ENCODE assay signal across 8 mouse cellular contexts in the genomic region with DNA sequence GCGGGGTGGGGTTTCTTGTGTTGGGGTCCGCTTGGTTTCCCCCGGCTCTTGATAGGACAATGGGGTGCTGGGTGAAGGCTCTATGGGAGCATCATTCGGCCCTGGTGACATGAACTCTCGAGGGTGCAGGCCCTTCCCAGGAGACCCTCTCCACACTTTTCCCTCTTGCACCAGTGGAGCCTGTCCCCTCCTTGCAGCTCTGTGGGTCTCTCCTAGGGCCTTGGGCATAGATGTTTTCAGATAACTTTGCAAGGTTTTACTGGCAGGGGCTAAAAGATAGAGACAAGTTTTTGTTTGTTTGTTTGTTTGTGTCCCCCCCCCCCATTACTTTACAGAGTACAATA. TPM values are rescaled to one million over a fixed set of nuclear protein-coding genes. Genes with fewer than 3 reads are reported as not detected.
DNase-seq lines count a peak whose midpoint lies in the region; ATAC-seq and TF ChIP-seq lines count a peak whose summit lies in the region.

No protein-coding gene starts in this region.

- no peaks in the 10 kb centered on the region for H3K36me3 ChIP-seq in embryonic facial prominence, embryonic 13.5 days
- H3K36me3 ChIP-seq in intestine, embryonic 16.5 days (ENCODE audit: control insufficient read depth, insufficient read depth, low read length) = no peaks in the 10 kb centered on the region
- H3K36me3 ChIP-seq in neural tube, embryonic 14.5 days (ENCODE audit: control insufficient read depth, insufficient read depth, low read length) = no peaks in the 10 kb centered on the region

- DNase-seq in left cerebral cortex, adult 2 months (ENCODE audit: extremely low spot score in 1 of 2, low spot score in 2 of 2) = no peak
- DNase-seq in left cerebral cortex, postnatal 10 days (ENCODE audit: extremely low spot score in 1 of 2, low spot score in 2 of 2) = no peak
- DNase-seq in layer of hippocampus, postnatal 14 days (ENCODE audit: low spot score in 2 of 2) = no peak
- no peak for DNase-seq in cerebellum, adult 9-10 months
- DNase-seq in left cerebral cortex, postnatal 14 days (ENCODE audit: low spot score in 2 of 2) = no peak

- peak overlapping the region; percentile 88 for H3K4me2 ChIP-seq in embryonic facial prominence, embryonic 13.5 days
- peak overlapping the region; percentile 76 for H3K4me2 ChIP-seq in intestine, embryonic 16.5 days (ENCODE audit: low read depth, low read length)
- peak overlapping the region; percentile 97 for H3K4me2 ChIP-seq in neural tube, embryonic 14.5 days (ENCODE audit: low read depth, low read length)

- 3% methylated on average over 5 of the region's 5 CpGs for WGBS in embryonic facial prominence, embryonic 13.5 days
- WGBS in intestine, embryonic 16.5 days = 7% methylated on average over 5 of the region's 5 CpGs
- 0% methylated on average over 5 of the region's 5 CpGs for WGBS in neural tube, embryonic 14.5 days

- peak overlapping the region; percentile 69 for H3K4me3 ChIP-seq in left cerebral cortex, adult 2 months
- peak overlapping the region; percentile 66 for H3K4me3 ChIP-seq in embryonic facial prominence, embryonic 13.5 days
- peak overlapping the region; percentile 60 for H3K4me3 ChIP-seq in intestine, embryonic 16.5 days (ENCODE audit: low read length)
- H3K4me3 ChIP-seq in neural tube, embryonic 14.5 days (ENCODE audit: low read depth, low read length) = peak overlapping the region; percentile 58

- H3K27me3 ChIP-seq in embryonic facial prominence, embryonic 13.5 days = no peaks in the 10 kb centered on the region
- no peaks in the 10 kb centered on the region for H3K27me3 ChIP-seq in intestine, embryonic 16.5 days (replicated peaks; ENCODE audit: control insufficient read depth, insufficient read depth, low read length)
- H3K27me3 ChIP-seq in neural tube, embryonic 14.5 days (ENCODE audit: control insufficient read depth, insufficient read depth, low read length) = no peaks in the 10 kb centered on the region

- peak overlapping the region; percentile 78 for H3K27ac ChIP-seq in left cerebral cortex, adult 2 months
- H3K27ac ChIP-seq in embryonic facial prominence, embryonic 13.5 days = no peak overlapping the region; the same call in 1 of the 2 replicates
- peak overlapping the region; percentile 34 for H3K27ac ChIP-seq in intestine, embryonic 16.5 days (ENCODE audit: low read length)
- H3K27ac ChIP-seq in neural tube, embryonic 14.5 days (ENCODE audit: low read depth, low read length) = no peak overlapping the region; the same call in 1 of the 2 replicates

- H3K9ac ChIP-seq in embryonic facial prominence, embryonic 13.5 days = peak overlapping the region; percentile 83
- H3K9ac ChIP-seq in intestine, embryonic 16.5 days (ENCODE audit: low read depth, low read length) = peak overlapping the region; percentile 73
- H3K9ac ChIP-seq in neural tube, embryonic 14.5 days (replicated peaks; ENCODE audit: low read depth, low read length) = peak overlapping the region; percentile 56

- TF ChIP-seq CTCF in left cerebral cortex, adult 2 months (IDR thresholded peaks at IDR 0.05) = no peak

- no peaks in the 10 kb centered on the region for H3K4me1 ChIP-seq in embryonic facial prominence, embryonic 13.5 days
- H3K4me1 ChIP-seq in intestine, embryonic 16.5 days (ENCODE audit: control insufficient read depth, insufficient read depth, low read length) = no peaks in the 10 kb centered on the region
- peaks cover 3% of the 10 kb centered on the region; the same call in 1 of the 2 replicates for H3K4me1 ChIP-seq in neural tube, embryonic 14.5 days (ENCODE audit: control insufficient read depth, insufficient read depth, low read length)

- H3K9me3 ChIP-seq in embryonic facial prominence, embryonic 13.5 days = no peaks in the 10 kb centered on the region
- H3K9me3 ChIP-seq in intestine, embryonic 16.5 days (ENCODE audit: control insufficient read depth, low read length) = no peaks in the 10 kb centered on the region
- no peaks in the 10 kb centered on the region for H3K9me3 ChIP-seq in neural tube, embryonic 14.5 days (ENCODE audit: control insufficient read depth, low read length)

- intact Hi-C loops in left cerebral cortex, adult 2 months (cut with DNase I) = no loop called here
- intact Hi-C loops in left cerebral cortex, postnatal 10 days (cut with DNase I) = no loop called here
- intact Hi-C loops in left cerebral cortex, postnatal 14 days (cut with DNase I) = no loop called here

- ATAC-seq in embryonic facial prominence, embryonic 13.5 days (ENCODE audit: insufficient number of reproducible peaks, insufficient read depth, low FRiP score, low TSS enrichment, low read depth) = no peak
- no peak; the same call in 1 of the 2 replicates for ATAC-seq in intestine, embryonic 16.5 days
- ATAC-seq in neural tube, embryonic 14.5 days (ENCODE audit: low read depth) = peak; percentile 81

RNA-seq across cellular contexts. Expression of a gene that starts 0.9 kb away (rescaled TPM):
- total RNA-seq in left cerebral cortex, adult 2 months (2021) = 1 to 10 TPM; 1.4 to 1.7 TPM
- total RNA-seq in left cerebral cortex, postnatal 10 days (2021) = 1 to 10 TPM in 1 of 2 experiments, under 1 TPM in 1; 0.66 to 1.1 TPM
- 4.8 and 5.1 TPM in 2 replicates for polyA plus RNA-seq in embryonic facial prominence, embryonic 13.5 days (2015; fragmentation: Nextera tagmentation; extraction: Ambion mirVana)
- 5.3 and 5.8 TPM in 2 replicates for polyA plus RNA-seq in intestine, embryonic 16.5 days (2015; fragmentation: Nextera tagmentation; extraction: Ambion mirVana)
- 1.9 and 3.5 TPM in 2 replicates for polyA plus RNA-seq in neural tube, embryonic 14.5 days (2014; fragmentation: Nextera tagmentation; extraction: Ambion mirVana)
- total RNA-seq in layer of hippocampus, postnatal 14 days (2021) = 1 to 10 TPM; 1.7 to 1.8 TPM
- total RNA-seq in left cerebral cortex, postnatal 14 days (2021) = 1 to 10 TPM; 1.2 to 1.4 TPM

Comparison
In these comparisons a context has a peak if more than half of its experiments do, and no peak if none do; other contexts are left out.
1. H3K27ac ChIP-seq: peak in left cerebral cortex, adult 2 months (single experiment) and intestine, embryonic 16.5 days (single experiment); none in embryonic facial prominence, embryonic 13.5 days (single experiment) and neural tube, embryonic 14.5 days (single experiment).
2. Peak in every context shown above with its lines, with median percentiles within 50 percentile points of each other: H3K4me3 ChIP-seq, H3K4me2 ChIP-seq and H3K9ac ChIP-seq.